28 mouse cellular contexts compared by ENCODE assay signal in the genomic region with DNA sequence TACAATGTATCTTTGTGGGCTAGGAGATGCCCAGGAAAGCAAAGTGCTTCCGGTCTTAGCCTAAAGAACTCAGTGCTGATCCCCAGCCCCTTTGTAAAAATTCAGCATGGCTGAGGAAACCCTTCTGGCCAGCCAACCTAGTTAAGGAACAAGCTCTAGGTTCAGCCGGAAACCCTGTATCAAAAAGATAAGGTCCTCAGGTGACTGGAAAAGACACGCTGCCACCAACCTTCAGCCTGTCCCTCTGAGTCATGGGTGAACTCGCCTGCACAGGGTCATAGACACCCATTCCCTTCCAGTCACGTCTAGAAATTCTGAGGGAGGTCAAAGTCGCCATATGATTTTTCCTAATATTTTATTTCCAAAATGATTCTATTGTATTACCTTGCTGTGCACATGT.
"Had no signal": no experiment of that assay in that cellular context is flagged by ENCODE, and none has a peak within 500 bp of the region (broad histone marks: within the 10 kb centered on the region; RNA-seq: fewer than 3 reads in every experiment).

No protein-coding gene starts in this region.

- DNase-seq: cerebellum, adult 8-10 months; cerebellum, adult 9-10 months; cerebellum, adult 9-11 months; cerebellum, postnatal 10 days; cerebellum, postnatal 14 days; cerebellum, postnatal 25 days; cerebellum, postnatal 36 days; embryo, embryonic 11 days; forebrain, postnatal 0 days; gastrocnemius, adult 2 months; gastrocnemius, postnatal 10 days; gastrocnemius, postnatal 14 days; gastrocnemius, postnatal 25 days; gastrocnemius, postnatal 36 days; heart, adult 11 months; heart, adult 18-20 months; heart, adult 2 months had no signal

- ATAC-seq: forebrain, embryonic 13.5 days; forebrain, embryonic 14.5 days; forebrain, embryonic 15.5 days; forebrain, embryonic 16.5 days; forebrain, postnatal 0 days had no signal

- H3K27me3 ChIP-seq: embryonic facial prominence, embryonic 12.5 days; embryonic facial prominence, embryonic 13.5 days; embryonic facial prominence, embryonic 15.5 days; forebrain, embryonic 12.5 days; forebrain, embryonic 13.5 days; forebrain, embryonic 15.5 days had no signal

- H3K27ac ChIP-seq: embryonic facial prominence, embryonic 10.5 days; embryonic facial prominence, embryonic 12.5 days; embryonic facial prominence, embryonic 13.5 days; embryonic facial prominence, embryonic 15.5 days; forebrain, embryonic 10.5 days; forebrain, embryonic 12.5 days; forebrain, embryonic 13.5 days; forebrain, embryonic 15.5 days; gastrocnemius, adult 2 months; heart, adult 2 months had no signal

- H3K9me3 ChIP-seq: embryonic facial prominence, embryonic 10.5 days; embryonic facial prominence, embryonic 12.5 days; embryonic facial prominence, embryonic 13.5 days; embryonic facial prominence, embryonic 15.5 days; forebrain, embryonic 10.5 days; forebrain, embryonic 12.5 days; forebrain, embryonic 13.5 days; forebrain, embryonic 15.5 days had no signal

- H3K4me1 ChIP-seq: embryonic facial prominence, embryonic 10.5 days; embryonic facial prominence, embryonic 12.5 days; embryonic facial prominence, embryonic 13.5 days; embryonic facial prominence, embryonic 15.5 days; forebrain, embryonic 10.5 days; forebrain, embryonic 12.5 days; forebrain, embryonic 13.5 days; forebrain, embryonic 15.5 days had no signal

- H3K36me3 ChIP-seq: embryonic facial prominence, embryonic 10.5 days; embryonic facial prominence, embryonic 12.5 days; embryonic facial prominence, embryonic 13.5 days; embryonic facial prominence, embryonic 15.5 days; forebrain, embryonic 10.5 days; forebrain, embryonic 12.5 days; forebrain, embryonic 15.5 days had no signal

- H3K9ac ChIP-seq: embryonic facial prominence, embryonic 12.5 days; embryonic facial prominence, embryonic 13.5 days; embryonic facial prominence, embryonic 15.5 days; forebrain, embryonic 12.5 days; forebrain, embryonic 13.5 days; forebrain, embryonic 15.5 days; forebrain, postnatal 0 days had no signal

- H3K4me3 ChIP-seq: embryonic facial prominence, embryonic 10.5 days; embryonic facial prominence, embryonic 12.5 days; embryonic facial prominence, embryonic 13.5 days; embryonic facial prominence, embryonic 15.5 days; erythroblast, embryonic 14.5 days; forebrain, embryonic 10.5 days; forebrain, embryonic 12.5 days; forebrain, embryonic 13.5 days; forebrain, embryonic 15.5 days; gastrocnemius, adult 2 months; heart, adult 2 months had no signal

- H3K4me2 ChIP-seq: embryonic facial prominence, embryonic 12.5 days; embryonic facial prominence, embryonic 13.5 days; embryonic facial prominence, embryonic 15.5 days; forebrain, embryonic 12.5 days; forebrain, embryonic 13.5 days; forebrain, embryonic 15.5 days had no signal
